Mouse (Mus musculus) stomach, postnatal 0 days (tissue): ENCODE results near the gene Cntnap5b. TPM values are rescaled to one million over a fixed set of nuclear protein-coding genes. Genes with fewer than 3 reads are reported as not detected.

ENCODE experiments used
- ATAC-seq: fragments of 200-750 bp; cut with Nextera tagmentation; 2 replicates; pipeline ENCODE4 v1.8.0; 2017; ENCODE audit not compliant: low FRiP score, low TSS enrichment
- DNase-seq: peaks from one replicate; pipeline ENCODE4 v3.0.0-alpha.2; 2016; ENCODE audit warnings: low spot score
- H3K27ac ChIP-seq: fragments of 300-500 bp; sonication (generic); replicated peaks from 2 replicates; pipeline ENCODE4 v1.5.1; 2014; ENCODE audit warnings: mild to moderate bottlenecking, control low read depth
- H3K27me3 ChIP-seq: fragments of 300-500 bp; sonication (generic); 2 replicates; pipeline ENCODE4 v1.6.1; 2014; ENCODE audit warnings: low read length; ENCODE audit not compliant: control insufficient read depth, insufficient read depth
- H3K36me3 ChIP-seq: fragments of 300-500 bp; sonication (generic); 2 replicates; pipeline ENCODE4 v1.6.1; 2014; ENCODE audit warnings: low read length, mixed read lengths; ENCODE audit not compliant: control insufficient read depth, insufficient read depth
- H3K4me1 ChIP-seq: fragments of 300-500 bp; sonication (generic); replicated peaks from 2 replicates; pipeline ENCODE4 v1.6.1; 2014; ENCODE audit warnings: antibody characterized with exemption; ENCODE audit not compliant: control insufficient read depth, insufficient read depth
- H3K4me2 ChIP-seq: fragments of 300-500 bp; sonication (generic); replicated peaks from 2 replicates; pipeline ENCODE4 v1.6.1; 2014; ENCODE audit warnings: low read depth, mild to moderate bottlenecking, control low read depth, moderate library complexity
- H3K4me3 ChIP-seq: fragments of 300-500 bp; sonication (generic); 2 replicates; pipeline ENCODE4 v1.5.1; 2014; ENCODE audit warnings: low read depth, low read length, control low read depth
- H3K9ac ChIP-seq: fragments of 300-500 bp; sonication (generic); 2 replicates; pipeline ENCODE4 v1.6.1; 2014; ENCODE audit warnings: mild to moderate bottlenecking, low read length, control low read depth, mixed read lengths
- H3K9me3 ChIP-seq: fragments of 300-500 bp; sonication (generic); 2 replicates; pipeline ENCODE4 v1.6.1; 2016; ENCODE audit warnings: low read length; ENCODE audit not compliant: control insufficient read depth
- CTCF ChIP-seq: IDR thresholded peaks from 2 replicates; pipeline ENCODE4 v1.5.1; 2016; ENCODE audit warnings: antibody characterized with exemption, low read depth, mild to moderate bottlenecking, moderate library complexity
- EP300 ChIP-seq: optimal IDR thresholded peaks from 2 replicates; pipeline ENCODE3; 2016; ENCODE audit warnings: antibody characterized with exemption
- WGBS: fragments of 180-500 bp; shearing (Covaris S2); extraction: QIAGEN DNeasy Blood & Tissue Kit; methylation state at CpG from one replicate; pipeline ENCODE4 v1.1.7; 2014; 5-methylcytosine and 5-hydroxymethylcytosine counted together
- polyA plus RNA-seq: library from polyadenylated mRNA; unstranded; fragments of >200 nt; fragmentation: Nextera tagmentation; extraction: Ambion mirVana; gene quantifications from 2 replicates; pipeline ENCODE4 v1.2.1, GENCODE M21; 2015

Gene Cntnap5b
- polyA plus RNA-seq, 1 experiment from 2014 or later: not detected

DNA sequence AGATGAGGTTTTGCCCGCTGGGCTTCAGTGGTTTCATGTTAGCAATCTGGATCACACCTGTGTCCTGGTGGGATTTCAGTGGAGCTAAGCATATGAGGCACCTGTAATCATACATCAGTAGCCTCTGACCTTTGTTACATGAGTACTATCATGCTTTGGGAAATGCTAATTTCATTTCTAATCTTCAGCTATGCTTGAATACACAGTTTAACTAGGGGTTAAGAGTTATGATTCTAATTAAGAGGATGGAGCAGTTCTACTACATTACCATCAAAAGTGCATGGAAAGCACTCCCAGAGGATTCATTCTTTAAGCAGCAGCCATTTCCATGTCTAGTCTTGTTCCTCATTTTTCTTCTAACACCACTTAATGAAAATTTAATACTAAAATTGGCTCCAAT lies 538.1 kb downstream of the Cntnap5b start:
- no peak overlapping the region for H3K4me3 ChIP-seq
- H3K27me3 ChIP-seq: no peaks in the 10 kb centered on the region
- TF ChIP-seq CTCF: no peak
- TF ChIP-seq EP300: no peak
- DNase-seq: no peak
- no peak overlapping the region for H3K27ac ChIP-seq
- H3K9ac ChIP-seq: no peak overlapping the region
- H3K36me3 ChIP-seq: no peaks in the 10 kb centered on the region
- 92% methylated on average over 1 of the region's 1 CpGs for WGBS
- no peak overlapping the region for H3K4me2 ChIP-seq
- H3K9me3 ChIP-seq: no peaks in the 10 kb centered on the region
- no peaks in the 10 kb centered on the region for H3K4me1 ChIP-seq
- no peak for ATAC-seq

DNA sequence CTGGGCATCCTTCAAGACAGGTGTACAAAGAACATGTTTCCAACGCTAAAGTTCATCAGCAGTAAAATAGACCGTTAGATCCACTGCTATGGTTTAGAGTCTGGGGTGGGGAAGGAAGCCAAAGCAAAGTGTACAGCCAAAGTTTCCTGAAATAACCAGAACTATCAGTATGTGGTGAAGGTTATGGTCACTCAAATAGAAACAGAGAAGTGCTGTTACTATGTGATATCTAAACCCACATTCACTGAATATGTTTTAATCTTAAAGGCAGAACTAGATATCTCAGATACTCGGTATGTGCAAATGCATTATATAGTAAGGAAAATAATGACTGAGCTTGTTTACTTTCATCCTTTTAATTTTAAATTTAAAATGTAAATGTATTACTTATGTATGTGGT lies 558.5 kb downstream of the Cntnap5b start:
- no peak overlapping the region for H3K9ac ChIP-seq
- H3K4me2 ChIP-seq: no peak overlapping the region
- no peak for DNase-seq
- H3K9me3 ChIP-seq: no peaks in the 10 kb centered on the region
- no peak overlapping the region for H3K27ac ChIP-seq
- no peak for ATAC-seq
- H3K27me3 ChIP-seq: no peaks in the 10 kb centered on the region
- TF ChIP-seq CTCF: no peak
- TF ChIP-seq EP300: no peak
- 75% methylated on average over 3 of the region's 3 CpGs for WGBS
- H3K4me1 ChIP-seq: no peaks in the 10 kb centered on the region
- no peaks in the 10 kb centered on the region for H3K36me3 ChIP-seq
- H3K4me3 ChIP-seq: no peak overlapping the region

DNA sequence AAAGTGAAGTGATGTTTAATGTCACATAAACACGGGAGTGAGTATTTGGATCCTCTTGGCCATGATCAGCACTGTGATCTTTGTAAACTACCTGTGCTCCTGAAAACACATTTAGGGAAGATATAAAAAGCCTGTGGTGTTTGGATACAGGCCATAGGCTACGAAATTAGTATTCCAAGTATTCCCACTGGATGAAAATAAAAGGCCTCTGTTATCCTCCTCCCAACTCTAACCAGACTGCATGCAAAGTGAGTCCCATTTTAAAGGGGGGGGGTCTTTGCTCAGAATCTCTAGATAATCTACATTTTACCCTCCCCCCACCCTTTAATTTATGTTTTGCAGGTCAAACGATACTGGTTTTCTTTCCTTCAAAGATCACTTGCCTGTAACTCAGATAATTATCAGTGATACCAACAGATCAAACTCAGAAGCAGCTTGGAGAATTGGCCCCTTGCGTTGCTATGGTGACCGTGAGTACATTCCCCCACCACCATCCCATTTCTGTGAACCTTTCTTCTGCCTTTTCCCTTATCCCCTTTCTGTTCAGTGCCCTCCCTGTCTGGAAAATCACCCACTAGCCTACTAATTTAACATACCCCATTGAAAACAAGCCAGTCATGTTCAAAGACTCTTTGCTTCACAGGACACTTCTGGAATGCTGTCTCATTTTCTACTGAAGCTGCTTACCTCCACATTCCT lies 597.0 kb downstream of the Cntnap5b start:
- no peak overlapping the region for H3K27ac ChIP-seq

DNA sequence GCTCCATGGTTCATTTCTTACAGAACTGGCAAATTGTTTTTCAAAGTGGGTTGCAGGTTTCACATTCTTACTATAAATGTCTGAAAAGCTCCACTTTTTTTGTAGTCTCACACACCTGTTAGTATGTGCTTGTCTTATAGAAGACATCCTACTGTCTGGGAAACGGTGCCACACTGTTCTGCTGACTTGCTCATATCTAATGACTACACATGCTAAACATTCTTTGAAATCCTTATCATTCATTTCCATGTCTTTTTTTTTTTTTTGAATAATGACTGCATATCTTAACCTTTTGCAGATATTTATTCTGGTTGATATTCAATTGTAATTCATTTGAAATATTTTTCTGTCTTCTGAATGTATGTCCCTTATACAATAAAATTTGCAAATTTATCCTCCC lies 613.7 kb downstream of the Cntnap5b start:
- no peak overlapping the region for H3K9ac ChIP-seq
- no peaks in the 10 kb centered on the region for H3K4me1 ChIP-seq
- no peak for DNase-seq
- H3K36me3 ChIP-seq: no peaks in the 10 kb centered on the region
- H3K27ac ChIP-seq: no peak overlapping the region
- no peaks in the 10 kb centered on the region for H3K27me3 ChIP-seq
- no peak for ATAC-seq
- TF ChIP-seq CTCF: no peak
- no peak for TF ChIP-seq EP300
- 49% methylated on average over 1 of the region's 1 CpGs for WGBS
- no peak overlapping the region for H3K4me2 ChIP-seq
- H3K4me3 ChIP-seq: no peak overlapping the region
- no peaks in the 10 kb centered on the region for H3K9me3 ChIP-seq

More for the DNA sequence above, 597.0 kb downstream of the Cntnap5b start:
- H3K36me3 ChIP-seq: no peaks in the 10 kb centered on the region
- H3K4me1 ChIP-seq: no peaks in the 10 kb centered on the region
- no peak for DNase-seq
- no peaks in the 10 kb centered on the region for H3K27me3 ChIP-seq
- no peaks in the 10 kb centered on the region for H3K9me3 ChIP-seq
- no peak overlapping the region for H3K9ac ChIP-seq
- no peak for ATAC-seq
- TF ChIP-seq EP300: no peak
- no peak for TF ChIP-seq CTCF
- no peak overlapping the region for H3K4me2 ChIP-seq
- H3K4me3 ChIP-seq: no peak overlapping the region
- WGBS: 68% methylated on average over 5 of the region's 5 CpGs

GRCm38 (mm10) chr1:100394034-100394433 lies 621.5 kb downstream of the Cntnap5b start:
- DNase-seq (no peak), ATAC-seq (no peak)
- H3K4me1 ChIP-seq: no peaks in the 10 kb centered on the region
- no peaks in the 10 kb centered on the region for H3K36me3 ChIP-seq
- no peak overlapping the region for H3K27ac ChIP-seq
- H3K4me2 ChIP-seq: no peak overlapping the region
- no peaks in the 10 kb centered on the region for H3K27me3 ChIP-seq
- H3K9ac ChIP-seq: no peak overlapping the region
- TF ChIP-seq CTCF: no peak
- TF ChIP-seq EP300: no peak
- H3K9me3 ChIP-seq: no peaks in the 10 kb centered on the region
- H3K4me3 ChIP-seq: no peak overlapping the region

DNA sequence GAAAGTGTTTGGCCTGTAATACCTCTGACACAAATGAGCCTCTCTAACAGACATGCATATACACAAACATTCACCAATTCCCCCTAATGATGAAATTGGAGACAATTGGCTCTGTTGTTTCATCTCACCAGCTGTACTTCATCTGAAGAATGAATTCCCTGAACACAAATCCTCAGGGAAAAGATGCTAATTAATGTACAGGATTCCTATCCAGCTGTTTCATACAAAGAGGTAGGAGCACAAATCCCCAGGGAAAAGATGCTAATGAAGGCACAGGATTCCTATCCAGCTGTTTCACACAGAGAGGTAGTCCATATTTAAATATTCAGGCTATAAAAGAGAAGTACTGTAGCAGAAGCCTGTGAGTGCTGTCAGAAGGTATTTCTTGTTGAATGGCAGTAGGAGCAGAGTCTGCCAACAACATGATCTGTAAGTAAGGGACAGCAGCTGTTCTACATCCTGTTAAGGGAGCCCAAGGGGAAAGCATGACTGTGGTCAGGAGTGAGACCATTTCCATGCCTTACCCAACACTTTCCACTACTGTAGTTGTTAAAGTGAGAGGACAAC lies 644.2 kb downstream of the Cntnap5b start:
- H3K27me3 ChIP-seq: no peaks in the 10 kb centered on the region
- no peaks in the 10 kb centered on the region for H3K36me3 ChIP-seq
- DNase-seq (no peak), ATAC-seq (no peak)
- no peak for TF ChIP-seq EP300
- TF ChIP-seq CTCF: no peak
- no peak overlapping the region for H3K9ac ChIP-seq
- H3K4me3 ChIP-seq: no peak overlapping the region
- no peaks in the 10 kb centered on the region for H3K9me3 ChIP-seq
- H3K4me1 ChIP-seq: no peaks in the 10 kb centered on the region
- H3K27ac ChIP-seq: no peak overlapping the region
- no peak overlapping the region for H3K4me2 ChIP-seq
